Mouse (Mus musculus) WW6 (cell line): ENCODE measurements around the gene Mgst3.

ENCODE experiments used
- DNase-seq: peaks from one replicate; pipeline ENCODE4 v3.0.0-alpha.2; 2013; ENCODE audit warnings: low read depth, low spot score

Gene Mgst3

DNA sequence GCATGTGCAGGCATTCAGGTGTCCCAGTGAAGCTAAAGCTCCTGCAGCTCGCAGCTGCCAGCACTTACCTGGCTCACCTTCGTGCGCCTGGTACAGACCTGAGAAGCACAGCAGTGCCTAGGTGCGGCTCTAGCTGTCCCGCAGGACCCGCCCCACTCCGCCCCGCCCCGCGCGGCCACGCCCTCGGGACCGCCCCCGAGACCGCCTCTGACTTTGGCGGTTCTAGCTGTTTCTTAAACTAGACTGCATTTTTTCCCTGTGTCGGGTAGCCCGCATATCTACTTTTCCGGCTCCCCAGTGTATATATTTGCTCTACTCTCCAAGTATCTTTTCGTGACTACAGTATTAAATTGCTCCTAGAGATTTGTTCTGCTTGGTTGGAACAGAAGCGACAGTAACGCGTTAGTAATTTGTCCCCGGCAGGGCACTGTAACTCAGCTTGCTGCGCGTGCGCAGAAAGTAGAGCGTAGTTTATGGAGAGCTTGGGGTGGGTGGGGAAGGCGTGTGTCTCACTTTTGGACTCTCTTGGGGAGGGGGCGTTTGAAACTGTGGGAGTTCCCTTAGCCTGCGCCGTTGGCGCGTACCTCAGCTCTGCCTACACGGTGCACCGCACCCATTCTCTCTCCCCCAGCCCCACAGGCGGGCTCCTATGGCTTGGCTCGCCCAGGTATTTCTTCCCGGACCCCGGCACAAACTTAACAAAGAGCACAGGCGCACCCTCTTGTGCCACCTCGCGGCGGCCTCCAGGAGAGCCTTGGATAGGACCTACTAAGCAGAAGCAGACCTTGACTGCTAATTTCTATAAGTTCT lies at the start of gene Mgst3:
TSS of gene Mgst3 (minus strand) at position 159 of the 810 bp plus-strand sequence.
- DNase-seq = peak; percentile 88

- DNase-seq = no peak
Measured at GRCm38 (mm10) chr1:167438231-167438885, 44.7 kb upstream of the Mgst3 start.

DNA sequence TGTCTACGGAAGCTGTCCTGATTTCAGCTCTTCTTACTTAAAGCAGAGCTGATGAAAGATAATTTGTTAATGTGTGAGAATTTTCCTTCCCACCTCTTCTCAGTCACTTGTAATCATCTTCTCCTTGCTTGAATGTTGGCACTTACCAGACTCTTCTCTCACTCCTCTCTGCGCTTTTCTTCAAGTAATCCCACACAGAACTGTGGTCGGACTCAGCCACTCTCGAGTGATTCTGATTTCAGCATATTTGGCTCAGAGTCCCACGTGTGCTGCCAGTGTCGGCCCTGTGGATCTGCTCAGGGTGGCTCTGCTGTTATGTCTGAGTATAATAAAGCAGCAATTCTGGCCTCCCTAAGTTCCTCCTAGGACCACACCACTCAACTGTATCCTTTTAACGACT lies 43.5 kb upstream of the Mgst3 start:
- DNase-seq = no peak

- DNase-seq = no peak
Measured at GRCm38 (mm10) chr1:167436186-167436975, 42.7 kb upstream of the Mgst3 start.

DNA sequence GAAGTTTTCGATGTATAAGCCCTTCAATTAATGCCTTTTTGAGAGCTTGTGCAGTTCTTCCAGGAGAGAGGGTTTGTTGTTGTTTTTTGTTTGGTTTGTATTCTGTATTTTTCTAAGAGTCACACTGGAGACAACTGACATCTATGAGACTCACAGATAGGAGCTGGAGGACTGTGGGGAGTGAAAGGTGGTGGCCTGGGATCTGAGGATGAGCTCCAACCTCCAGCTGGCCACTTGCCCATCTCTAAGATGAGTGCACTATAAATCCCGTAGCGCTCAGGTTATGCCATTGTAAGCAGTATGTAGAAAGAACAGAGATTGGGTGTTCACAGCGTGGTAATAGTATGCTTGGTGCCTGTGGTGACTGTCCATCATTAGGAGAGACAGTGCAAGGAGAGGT lies 41.3 kb upstream of the Mgst3 start:
- no peak for DNase-seq

- no peak for DNase-seq
Measured at GRCm38 (mm10) chr1:167430976-167431676, 37.5 kb upstream of the Mgst3 start.

GRCm38 (mm10) chr1:167426681-167427080 lies 33.0 kb upstream of the Mgst3 start:
- no peak for DNase-seq

GRCm38 (mm10) chr1:167425572-167425971 lies 31.9 kb upstream of the Mgst3 start:
- no peak for DNase-seq

GRCm38 (mm10) chr1:167422501-167423240 lies 29.0 kb upstream of the Mgst3 start:
- DNase-seq = no peak

DNA sequence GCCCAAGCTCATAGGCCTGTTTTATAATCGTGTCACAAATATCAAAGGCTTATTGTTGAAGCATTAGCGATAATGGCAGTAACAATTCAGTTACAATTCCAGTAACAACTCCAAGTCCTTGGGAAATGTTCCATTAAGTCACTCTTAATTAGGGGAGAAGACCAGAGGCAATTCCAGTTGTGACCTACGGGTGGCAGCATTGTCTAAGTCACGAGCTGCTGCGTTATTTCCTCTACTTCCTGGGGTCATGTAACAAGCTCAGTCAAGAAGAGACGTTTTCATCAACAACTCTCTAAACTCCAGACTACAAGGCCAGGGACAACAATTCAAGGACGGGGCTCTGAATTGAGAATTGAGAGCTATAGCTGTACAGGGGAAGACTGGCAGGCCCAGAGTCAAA lies 21.2 kb upstream of the Mgst3 start:
- peak; percentile 24 for DNase-seq

DNA sequence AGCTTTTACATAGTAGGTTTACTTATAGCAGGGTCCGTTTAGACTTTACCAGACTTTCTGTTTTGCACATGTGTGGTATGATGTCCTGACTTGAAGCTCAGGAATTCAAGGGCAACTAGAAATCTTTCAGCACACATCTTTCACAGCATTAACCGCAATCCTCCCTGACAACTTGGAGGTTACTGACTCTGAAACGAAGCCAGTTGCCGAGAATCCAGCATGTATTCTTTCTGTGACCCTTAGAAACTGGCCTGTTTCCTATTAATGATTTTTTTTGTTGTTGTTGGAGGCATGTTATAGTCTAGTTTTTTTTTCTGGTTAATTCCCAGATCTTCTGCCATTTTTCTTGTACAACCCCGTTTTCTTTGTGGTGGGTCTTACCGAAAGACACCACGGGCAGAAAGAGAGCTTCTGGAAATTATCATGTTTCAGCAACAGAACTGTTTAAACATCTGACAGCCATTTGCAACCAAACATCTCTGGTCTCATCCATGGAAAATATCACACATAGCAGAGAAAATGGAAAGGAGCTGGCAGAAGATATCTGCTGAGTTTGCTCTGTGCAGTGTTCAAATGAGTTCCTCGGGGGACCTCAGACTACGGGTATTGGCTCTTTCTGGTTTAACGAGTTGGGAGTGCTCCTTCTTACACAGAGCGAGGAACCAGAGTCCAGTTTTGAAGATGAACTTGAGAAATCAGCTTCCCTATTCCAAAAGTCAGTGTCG lies 18.5 kb upstream of the Mgst3 start:
- DNase-seq = no peak

DNA sequence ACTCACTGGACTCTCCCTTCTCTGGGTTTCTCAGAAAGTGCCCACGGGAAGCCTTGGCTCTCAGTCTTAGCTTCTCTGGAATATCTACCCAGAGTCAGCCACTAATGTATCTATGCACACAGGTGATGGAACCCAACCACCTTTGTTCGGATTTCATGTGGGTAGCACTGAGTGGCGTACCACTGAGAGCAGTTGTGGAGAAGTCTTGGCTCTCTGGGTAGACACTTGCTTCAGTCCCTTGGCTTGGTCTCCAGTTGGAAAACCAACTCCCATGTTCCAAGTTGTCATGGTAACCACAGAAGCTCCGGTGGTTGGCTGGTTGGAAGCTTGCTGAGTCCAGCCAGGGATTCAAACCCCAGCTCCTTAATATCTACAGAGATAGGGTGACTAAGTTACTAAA lies 16.0 kb upstream of the Mgst3 start:
- no peak for DNase-seq

DNA sequence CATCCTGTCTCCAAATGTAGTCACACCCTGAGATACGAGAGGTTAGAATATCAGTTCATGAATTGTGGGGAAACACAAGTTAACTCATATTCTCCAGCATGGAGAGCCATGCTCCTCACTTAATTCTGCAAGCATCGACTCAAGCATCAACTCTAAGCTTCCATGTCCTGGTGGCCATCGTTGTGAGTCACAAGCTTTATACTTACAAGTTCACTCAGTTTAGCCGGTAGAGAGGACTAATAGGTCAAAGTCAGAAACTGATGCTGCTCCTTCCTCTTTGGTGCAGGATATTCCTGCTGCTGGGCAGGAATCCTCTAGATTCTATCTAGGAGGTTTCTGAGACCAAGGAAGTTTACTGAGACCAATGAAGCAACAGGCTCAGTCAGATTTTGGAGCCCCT lies 11.6 kb upstream of the Mgst3 start:
- DNase-seq = no peak

GRCm38 (mm10) chr1:167393281-167393680 lies 360 bp downstream of the Mgst3 start:
- no peak for DNase-seq

GRCm38 (mm10) chr1:167392687-167393086 lies 954 bp downstream of the Mgst3 start:
- DNase-seq = no peak

- DNase-seq = no peak
Measured at GRCm38 (mm10) chr1:167392031-167392640, 1.5 kb downstream of the Mgst3 start.

GRCm38 (mm10) chr1:167391241-167391640 lies 2.4 kb downstream of the Mgst3 start:
- DNase-seq = no peak

DNA sequence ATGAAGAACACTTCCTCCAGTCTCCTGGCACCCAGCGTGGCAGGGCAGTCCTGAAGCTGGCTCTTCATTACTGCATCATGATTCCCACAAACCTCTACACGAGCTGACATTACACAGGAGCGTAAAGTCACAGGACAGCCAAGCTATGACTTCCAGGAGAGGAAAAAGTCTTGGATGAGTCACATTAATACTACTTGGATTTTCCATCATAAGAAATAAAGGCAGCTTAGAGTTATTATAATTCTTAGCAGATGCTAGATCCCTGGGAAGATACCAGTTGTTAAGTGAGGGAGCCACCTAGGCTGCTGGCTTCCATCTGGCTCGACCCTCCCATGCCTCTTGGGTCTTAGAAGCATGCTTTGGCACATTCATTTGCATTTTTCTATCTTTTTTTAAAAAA lies 3.3 kb downstream of the Mgst3 start:
- no peak for DNase-seq

DNA sequence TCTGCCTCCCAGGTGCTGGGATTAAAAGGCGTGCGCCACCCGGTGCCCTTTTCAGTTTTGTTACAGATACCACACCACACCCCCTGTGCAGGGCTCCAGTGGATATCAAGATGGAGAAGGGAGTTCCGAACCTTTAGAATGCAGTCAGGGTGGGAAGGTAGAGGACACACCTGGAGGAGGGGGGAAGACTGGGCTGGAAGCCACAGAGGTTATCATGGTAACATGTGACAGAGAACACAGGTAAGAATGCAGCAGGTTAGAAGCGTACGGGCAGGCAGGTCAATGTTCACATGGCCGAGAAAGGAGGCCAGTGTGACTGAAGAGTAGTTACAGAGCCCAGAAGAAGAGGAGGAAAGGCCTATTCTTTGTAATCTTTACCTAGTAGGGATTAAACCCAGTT lies 4.1 kb downstream of the Mgst3 start:
- no peak for DNase-seq

- no peak for DNase-seq
Measured at GRCm38 (mm10) chr1:167388571-167388970, 5.1 kb downstream of the Mgst3 start.
